Mouse (Mus musculus) heart, adult 8-10 months (tissue): Measurements from ENCODE around the gene Inhbc. TPM values are rescaled to one million over a fixed set of nuclear protein-coding genes. Genes with fewer than 3 reads are reported as not detected.

ENCODE experiments used
- DNase-seq: peaks from one replicate; pipeline ENCODE4 v3.0.0; 2022; ENCODE audit warnings: low spot score
- total RNA-seq, 4 experiments: library from RNA; stranded (reverse); gene quantifications; 2 replicates each; pipeline ENCODE4 v1.2.4; 2022

Gene Inhbc
- total RNA-seq, 4 experiments from 2014 or later: not detected

- no peak for DNase-seq
Measured at GRCm38 (mm10) chr10:127351719-127352118, 18.5 kb downstream of the Inhbc start.

GRCm38 (mm10) chr10:127351285-127351595, 19.0 kb downstream of the Inhbc start:
- no peak for DNase-seq

- DNase-seq: no peak
Measured at GRCm38 (mm10) chr10:127350594-127351284, 19.5 kb downstream of the Inhbc start.

GRCm38 (mm10) chr10:127349810-127350209, 20.4 kb downstream of the Inhbc start:
- DNase-seq: no peak

GRCm38 (mm10) chr10:127348957-127349356, 21.3 kb downstream of the Inhbc start:
- no peak for DNase-seq

GRCm38 (mm10) chr10:127346173-127346572, 24.1 kb downstream of the Inhbc start:
- no peak for DNase-seq

- no peak for DNase-seq
Measured at GRCm38 (mm10) chr10:127343029-127343428, 27.2 kb downstream of the Inhbc start.

DNA sequence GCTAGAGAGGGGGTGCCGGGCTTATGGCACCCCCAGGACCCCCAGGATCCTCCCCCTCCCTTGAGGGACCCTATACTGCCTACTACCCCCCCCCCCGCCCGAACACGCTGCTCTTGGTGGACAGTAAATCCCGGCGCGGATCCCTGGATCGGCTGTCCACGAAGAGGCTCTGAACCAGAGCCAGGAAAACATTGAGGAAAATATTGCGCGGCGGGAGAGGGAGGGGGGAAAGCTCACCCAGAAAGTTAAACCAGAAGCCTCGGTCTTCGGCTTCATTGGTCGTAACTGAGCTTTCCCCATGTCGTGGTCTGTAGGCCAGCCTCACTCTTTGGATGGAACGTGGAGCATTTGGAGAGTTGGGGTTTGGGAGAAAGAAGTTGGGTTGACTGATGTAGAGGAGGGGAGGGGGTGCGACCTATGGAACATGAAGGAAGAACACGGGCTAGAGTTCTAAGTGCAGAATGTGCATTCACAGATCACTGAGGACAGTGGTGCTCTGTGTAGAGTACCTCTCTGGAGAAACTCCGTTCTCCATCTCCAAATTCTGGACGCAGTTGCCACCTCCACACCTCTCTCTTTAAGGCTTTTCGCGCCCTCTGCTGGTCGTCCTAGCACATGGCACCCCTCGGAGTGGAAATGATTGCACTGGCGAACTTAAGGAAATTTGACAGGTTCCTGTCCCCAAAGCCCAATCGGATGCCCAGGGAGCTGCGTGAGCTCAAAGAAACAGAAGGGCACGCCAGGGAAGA, 28.2 kb downstream of the Inhbc start, which contains the start of gene Gli1:
Gli1 (minus strand) TSS at position 84 of the 749 bp plus-strand sequence.
- peak; percentile 84 for DNase-seq

DNA sequence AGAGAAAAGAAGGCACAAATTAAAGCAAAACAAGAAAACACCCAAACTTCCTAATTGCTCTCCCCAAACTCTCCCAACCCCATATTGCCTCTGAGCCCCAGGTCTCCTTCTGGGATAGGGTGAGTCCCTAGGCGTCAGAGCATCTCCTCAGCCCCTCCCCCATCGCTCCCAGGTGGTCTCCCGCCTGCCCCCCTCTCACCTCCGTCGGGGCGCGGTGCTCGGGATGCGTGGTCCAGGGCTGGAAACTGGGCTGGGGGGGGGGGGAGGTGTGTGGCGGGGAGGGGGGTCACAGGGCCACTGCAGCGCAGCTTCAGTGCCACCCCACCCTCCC, 28.9 kb downstream of the Inhbc start:
- no peak for DNase-seq

DNA sequence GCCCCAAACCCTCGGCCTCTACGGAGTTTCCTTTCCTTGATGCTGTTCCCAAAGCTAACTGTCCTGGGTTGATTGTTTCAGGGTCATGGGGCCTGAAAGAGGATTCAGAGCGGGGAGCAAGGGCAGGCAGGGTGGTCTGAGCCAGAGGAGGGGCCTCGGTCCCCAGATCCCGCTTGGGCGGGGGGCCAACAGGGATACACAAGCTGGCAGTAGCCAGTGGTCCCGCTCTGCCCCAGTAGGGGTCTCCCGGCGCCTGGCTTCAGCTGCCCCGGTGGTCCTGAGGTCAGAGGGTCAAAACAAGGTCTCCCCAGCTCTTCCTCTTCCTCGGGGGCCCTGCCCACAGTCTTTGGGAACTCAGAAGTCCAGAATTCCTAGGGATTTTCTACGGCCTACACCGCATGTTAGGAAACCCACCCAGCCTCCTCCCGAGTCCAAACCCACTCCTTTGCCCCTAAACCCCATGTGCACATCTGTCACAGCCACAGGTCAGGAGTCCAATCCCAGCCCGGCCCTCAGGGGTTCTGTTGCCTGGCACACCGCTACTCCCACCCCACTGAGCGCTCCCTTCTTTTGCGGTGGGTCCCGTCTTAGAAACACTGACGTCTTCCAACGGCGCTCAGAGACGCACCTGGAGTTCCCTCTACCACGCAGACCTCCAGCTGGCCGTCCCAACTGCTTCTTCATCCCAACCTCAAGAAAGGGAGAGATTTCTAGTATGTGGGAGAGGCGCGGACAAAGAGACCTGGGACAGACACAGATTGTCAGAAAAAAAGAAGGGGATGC, 29.5 kb downstream of the Inhbc start:
- no peak for DNase-seq

- no peak for DNase-seq
Measured at GRCm38 (mm10) chr10:127339683-127340576, 30.3 kb downstream of the Inhbc start.

GRCm38 (mm10) chr10:127338930-127339682, 31.1 kb downstream of the Inhbc start:
- peak; percentile 91 for DNase-seq

DNA sequence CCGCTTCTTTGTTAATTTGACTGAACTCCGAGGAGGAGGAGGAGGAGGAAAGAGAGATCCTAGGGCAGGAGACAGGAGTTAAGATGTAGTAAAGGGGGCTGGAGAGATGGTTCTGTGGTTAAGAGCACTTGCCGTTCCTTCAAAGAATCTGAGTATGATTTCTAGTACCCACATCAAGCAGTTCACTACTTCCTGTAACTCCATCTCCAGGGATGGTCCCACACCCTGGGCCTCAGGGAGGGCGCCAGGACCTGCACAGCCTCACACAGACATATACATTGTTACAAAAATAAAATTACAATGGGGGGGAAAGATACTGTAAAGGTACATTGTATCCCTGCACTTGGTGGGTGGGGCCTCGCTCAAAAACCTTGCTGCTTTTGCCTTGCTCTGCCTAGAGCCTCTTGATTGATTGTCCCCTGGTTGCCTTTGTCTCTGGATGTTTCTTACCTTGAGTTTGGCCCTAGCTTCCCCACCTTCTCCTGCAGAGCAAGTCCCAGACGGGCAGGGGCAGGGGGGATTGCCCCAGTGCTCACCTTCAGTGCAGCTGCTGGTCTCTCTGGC, 32.6 kb downstream of the Inhbc start:
- no peak for DNase-seq

GRCm38 (mm10) chr10:127336952-127337351, 33.3 kb downstream of the Inhbc start:
- DNase-seq: no peak

DNA sequence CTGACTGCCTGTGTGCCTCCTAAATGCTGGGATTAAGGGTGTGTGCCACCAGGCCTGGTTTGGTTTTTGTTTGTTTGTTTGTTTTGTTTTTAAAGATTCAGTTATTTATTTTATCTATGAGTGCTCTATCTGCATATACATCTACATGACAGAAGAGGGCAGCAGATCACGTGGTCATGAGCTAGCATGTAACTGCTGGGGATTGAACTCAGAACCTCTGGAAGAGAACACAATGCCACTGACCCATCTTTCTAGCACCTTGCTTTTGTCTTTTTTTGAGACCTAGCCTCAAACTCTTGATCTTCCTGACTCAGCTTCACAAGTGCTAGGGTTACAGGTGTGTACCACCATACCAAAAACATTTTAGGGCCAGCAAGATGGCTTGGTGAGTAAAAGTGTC, 35.0 kb downstream of the Inhbc start:
- no peak for DNase-seq

- no peak for DNase-seq
Measured at GRCm38 (mm10) chr10:127333152-127333551, 37.1 kb downstream of the Inhbc start.

GRCm38 (mm10) chr10:127332211-127332874, 37.9 kb downstream of the Inhbc start:
- no peak for DNase-seq

DNA sequence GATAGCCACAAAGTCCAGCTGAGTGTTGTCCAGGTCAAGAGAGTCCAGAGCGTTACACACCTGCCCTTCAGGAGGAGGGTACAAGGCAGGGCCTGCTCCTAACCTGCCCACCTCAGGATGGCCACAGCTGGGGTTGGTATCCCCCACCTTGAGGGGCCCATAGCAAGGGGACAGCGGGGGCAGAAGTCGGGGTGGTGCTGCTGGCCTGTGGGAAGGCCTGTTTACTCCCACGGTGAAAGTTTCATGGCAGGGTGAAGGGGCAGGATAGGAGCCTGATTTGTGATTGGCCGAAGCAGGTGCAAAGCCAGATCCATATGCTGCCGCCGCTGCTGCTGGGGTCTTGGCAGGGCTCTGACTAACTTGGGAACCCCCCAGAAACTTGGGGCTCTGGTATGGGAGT, 40.0 kb downstream of the Inhbc start:
- DNase-seq: no peak

GRCm38 (mm10) chr10:127327461-127328145, 42.6 kb downstream of the Inhbc start:
- DNase-seq: no peak
